Mouse (Mus musculus) testis, postnatal 10 days (tissue): ENCODE measurements around the gene Polr2e.
A peak's percentile ranks its signal among the peaks of the same experiment; 100 is the strongest.

Experiments
- DNase-seq: peaks from one replicate; pipeline ENCODE4 v3.0.0; 2021; ENCODE audit warnings: low spot score

The Polr2e gene

GRCm38 (mm10) chr10:80035148-80035547, 4.4 kb downstream of the Polr2e start:
- no peak for DNase-seq

- peak; percentile 55 for DNase-seq
Measured at GRCm38 (mm10) chr10:80033511-80034391, 5.8 kb downstream of the Polr2e start.

GRCm38 (mm10) chr10:80032799-80033480, 6.7 kb downstream of the Polr2e start:
- DNase-seq = peak; percentile 73

GRCm38 (mm10) chr10:80030736-80031135, 8.9 kb downstream of the Polr2e start:
- DNase-seq = no peak

- DNase-seq = no peak
Measured at GRCm38 (mm10) chr10:80030191-80030590, 9.4 kb downstream of the Polr2e start.

- DNase-seq = no peak
Measured at GRCm38 (mm10) chr10:80028521-80028846, 11.1 kb downstream of the Polr2e start.

- DNase-seq = no peak
Measured at GRCm38 (mm10) chr10:80027681-80028520, 11.7 kb downstream of the Polr2e start.

GRCm38 (mm10) chr10:80025889-80026288, 13.7 kb downstream of the Polr2e start:
- DNase-seq = peak; percentile 75

- no peak for DNase-seq
Measured at GRCm38 (mm10) chr10:80025463-80025862, 14.1 kb downstream of the Polr2e start.

- DNase-seq = no peak
Measured at GRCm38 (mm10) chr10:80025044-80025347, 14.6 kb downstream of the Polr2e start.

- no peak for DNase-seq
Measured at GRCm38 (mm10) chr10:80024229-80025043, 15.2 kb downstream of the Polr2e start.

GRCm38 (mm10) chr10:80023758-80024157, 15.8 kb downstream of the Polr2e start:
- DNase-seq = no peak

- DNase-seq = no peak
Measured at GRCm38 (mm10) chr10:80022806-80023205, 16.8 kb downstream of the Polr2e start.

GRCm38 (mm10) chr10:80022164-80022563, 17.4 kb downstream of the Polr2e start:
- DNase-seq = no peak

GRCm38 (mm10) chr10:80021320-80021641, 18.3 kb downstream of the Polr2e start:
- no peak for DNase-seq

GRCm38 (mm10) chr10:80020603-80021319, 18.8 kb downstream of the Polr2e start:
- DNase-seq = no peak

- DNase-seq = no peak
Measured at GRCm38 (mm10) chr10:80020191-80020590, 19.4 kb downstream of the Polr2e start.

- DNase-seq = no peak
Measured at GRCm38 (mm10) chr10:80019471-80020131, 20.0 kb downstream of the Polr2e start.

- no peak for DNase-seq
Measured at GRCm38 (mm10) chr10:80018739-80019297, 20.8 kb downstream of the Polr2e start.

- DNase-seq = no peak
Measured at GRCm38 (mm10) chr10:80017771-80018170, 21.8 kb downstream of the Polr2e start.
